Mouse (Mus musculus) E14TG2a.4 (cell line): Measurements from ENCODE around the gene Samd10.

ENCODE experiments used
- H3K27me3 ChIP-seq: 2 replicates; pipeline ENCODE4 v1.6.1; 2014; ENCODE audit warnings: low read length, control low read depth; ENCODE audit not compliant: insufficient read depth
- H3K36me3 ChIP-seq: 2 replicates; pipeline ENCODE4 v1.6.1; 2014; ENCODE audit warnings: low read length, control low read depth; ENCODE audit not compliant: insufficient read depth
- H3K4me1 ChIP-seq: replicated peaks from 2 replicates; pipeline ENCODE4 v1.6.1; 2014; ENCODE audit warnings: low read depth, low read length, control low read depth
- H3K4me3 ChIP-seq: replicated peaks from 2 replicates; pipeline ENCODE4 v1.5.1; 2014; ENCODE audit warnings: mild to moderate bottlenecking, low read length
- H3K9me3 ChIP-seq: 2 replicates; pipeline ENCODE4 v1.6.1; 2014; ENCODE audit warnings: low read length, control low read depth
- CTCF ChIP-seq: conservative IDR thresholded peaks from 2 replicates; pipeline ENCODE4 v1.5.1; 2014; ENCODE audit warnings: low read length
- NANOG ChIP-seq: IDR thresholded peaks from 2 replicates; pipeline ENCODE4 v1.6.1; 2014; ENCODE audit warnings: borderline replicate concordance, low read length, mixed read lengths
- POU5F1 ChIP-seq: IDR thresholded peaks from 2 replicates; pipeline ENCODE4 v1.6.1; 2014; ENCODE audit warnings: low read length, borderline replicate concordance

The Samd10 gene

DNA sequence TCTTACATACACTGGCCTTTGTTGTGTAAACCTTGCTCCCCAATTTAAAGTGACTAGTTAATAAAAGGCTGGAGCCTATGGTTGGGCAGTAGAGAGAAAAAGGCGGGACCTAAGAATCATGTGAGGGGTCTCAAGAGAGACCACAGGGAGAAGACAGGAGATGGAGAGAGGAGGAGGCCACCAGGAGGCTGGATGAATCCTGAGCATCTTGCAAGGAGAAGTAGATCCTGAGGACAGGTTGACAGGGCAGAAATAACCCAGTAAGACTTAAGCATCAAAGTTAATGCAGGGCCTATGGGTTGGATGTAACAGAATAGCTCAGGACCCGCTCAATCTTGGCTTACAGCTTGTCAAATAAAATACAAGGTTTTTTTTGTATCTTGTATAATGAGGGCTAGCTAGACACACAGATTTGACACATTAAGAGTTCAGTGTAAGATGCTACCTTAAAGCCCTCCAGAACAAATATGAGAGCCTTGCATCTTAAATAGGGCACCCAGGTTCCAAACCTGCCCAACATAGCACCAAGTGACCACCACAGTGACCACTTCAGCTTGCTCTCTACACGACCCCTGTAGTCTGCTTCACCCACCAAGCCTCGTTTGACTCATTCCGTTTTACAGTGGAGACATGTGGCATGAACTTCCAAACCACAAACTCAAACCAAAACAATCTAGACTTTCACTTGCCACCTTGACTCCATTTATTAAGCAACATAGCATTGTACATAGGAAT is 19.9 kb upstream of the Samd10 start:
- Histone ChIP-seq H3K36me3 (peaks cover 64% of the 10 kb centered on the region), H3K4me1 (peaks cover 17% of the 10 kb centered on the region), H3K27me3 (no peaks in the 10 kb centered on the region), H3K9me3 (no peaks in the 10 kb centered on the region), H3K4me3 (no peak overlapping the region)
- TF ChIP-seq POU5F1 (no peak), NANOG (no peak; the same call in 1 of the 2 replicates), CTCF (no peak)

DNA sequence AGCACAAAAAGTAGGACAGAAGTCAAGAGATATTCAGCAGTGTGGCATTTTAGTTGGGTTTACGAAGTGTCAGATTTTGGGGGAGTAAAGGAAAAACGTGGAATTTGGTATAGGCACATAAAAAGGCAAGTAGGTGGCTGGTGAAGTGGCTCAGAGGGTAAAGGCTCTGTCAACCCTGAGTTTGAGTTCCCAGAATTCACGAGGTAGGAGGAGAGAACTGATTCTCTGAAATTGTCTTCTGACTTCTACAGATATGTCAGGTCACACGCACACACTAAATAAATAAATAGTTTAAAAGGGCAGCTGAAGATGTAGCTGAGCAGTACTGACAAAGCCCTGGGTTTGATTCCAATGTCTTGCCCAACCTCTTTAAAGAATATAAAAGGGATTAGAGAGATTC is 3.4 kb upstream of the Samd10 start:
- no peaks in the 10 kb centered on the region for H3K27me3 ChIP-seq
- peak overlapping the region; percentile 97 for H3K4me3 ChIP-seq
- H3K36me3 ChIP-seq: peaks cover 8% of the 10 kb centered on the region; the same call in 1 of the 2 replicates
- H3K4me1 ChIP-seq: peaks cover 41% of the 10 kb centered on the region
- no peak for TF ChIP-seq CTCF
- no peak for TF ChIP-seq POU5F1
- TF ChIP-seq NANOG: no peak
- H3K9me3 ChIP-seq: no peaks in the 10 kb centered on the region

DNA sequence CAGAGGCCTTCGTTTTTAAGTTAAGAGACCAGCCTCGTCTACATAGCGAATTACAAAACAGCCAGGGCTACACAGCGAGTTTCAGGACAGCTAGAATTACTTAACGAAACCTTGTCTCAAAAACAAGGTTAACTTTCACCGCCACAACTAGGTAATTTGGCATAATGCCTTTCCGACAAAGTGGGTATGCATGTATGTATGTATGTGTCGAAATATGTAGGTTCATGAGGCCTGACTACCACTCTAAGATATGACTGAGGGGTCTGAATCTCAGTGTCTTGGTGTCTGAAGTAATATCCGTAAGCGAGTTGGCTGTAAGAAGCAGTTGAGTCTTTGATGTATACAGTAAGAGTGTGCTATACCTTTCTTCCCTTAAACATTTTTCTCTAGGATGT is 2.7 kb upstream of the Samd10 start:
- H3K9me3 ChIP-seq: no peaks in the 10 kb centered on the region
- TF ChIP-seq NANOG (no peak), CTCF (no peak), POU5F1 (no peak)
- peak overlapping the region; percentile 97 for H3K4me3 ChIP-seq
- peaks cover 8% of the 10 kb centered on the region; the same call in 1 of the 2 replicates for H3K36me3 ChIP-seq
- H3K27me3 ChIP-seq: no peaks in the 10 kb centered on the region
- peaks cover 47% of the 10 kb centered on the region for H3K4me1 ChIP-seq

DNA sequence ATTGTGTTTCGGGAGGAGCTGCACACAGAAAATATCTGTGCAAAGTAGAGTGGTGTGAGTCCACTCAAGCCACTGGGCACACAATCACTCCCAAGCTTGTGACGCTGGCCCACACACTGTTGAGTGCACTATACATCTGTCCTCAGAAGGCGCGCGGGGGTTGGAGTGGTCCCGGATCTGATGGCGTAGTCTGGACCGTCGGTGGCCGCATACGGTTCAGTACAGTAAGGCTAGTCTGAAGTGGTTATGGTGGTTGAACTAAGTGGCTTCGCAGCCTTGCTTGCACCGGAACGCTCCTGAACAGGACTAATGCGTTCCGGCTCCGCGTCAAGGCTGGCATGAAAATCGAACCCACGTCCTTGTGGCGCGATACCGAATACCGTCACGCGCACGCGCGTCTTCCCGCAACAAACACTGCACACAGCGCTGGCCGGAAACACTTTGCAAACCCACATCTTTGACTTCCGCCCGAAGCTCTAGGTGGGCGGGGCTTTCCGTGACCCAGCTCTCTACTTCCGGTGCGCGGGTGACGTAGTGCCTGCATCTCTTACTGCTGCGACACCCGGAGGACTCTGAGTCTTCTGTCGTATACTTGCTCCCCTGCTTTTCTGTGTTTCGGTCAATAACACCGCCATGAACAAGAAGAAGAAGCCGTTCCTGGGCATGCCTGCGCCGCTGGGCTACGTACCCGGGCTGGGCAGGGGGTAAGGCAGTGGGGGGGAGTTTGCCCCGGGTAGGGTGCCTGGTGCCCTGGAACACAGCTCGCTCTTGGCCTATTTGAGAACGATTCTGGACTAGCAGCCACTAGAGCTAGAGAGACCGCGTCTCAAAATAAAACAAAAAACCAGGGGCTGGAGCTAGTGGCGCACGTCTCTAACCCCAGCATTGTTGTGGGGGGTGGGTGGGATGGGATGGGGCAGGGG is 2.1 kb upstream of the Samd10 start:
- Histone ChIP-seq H3K36me3 (peaks cover 14% of the 10 kb centered on the region; the same call in 1 of the 2 replicates), H3K4me1 (peaks cover 54% of the 10 kb centered on the region), H3K9me3 (no peaks in the 10 kb centered on the region), H3K4me3 (peak overlapping the region; percentile 97), H3K27me3 (no peaks in the 10 kb centered on the region)
- TF ChIP-seq POU5F1 (no peak), CTCF (no peak), NANOG (no peak)

DNA sequence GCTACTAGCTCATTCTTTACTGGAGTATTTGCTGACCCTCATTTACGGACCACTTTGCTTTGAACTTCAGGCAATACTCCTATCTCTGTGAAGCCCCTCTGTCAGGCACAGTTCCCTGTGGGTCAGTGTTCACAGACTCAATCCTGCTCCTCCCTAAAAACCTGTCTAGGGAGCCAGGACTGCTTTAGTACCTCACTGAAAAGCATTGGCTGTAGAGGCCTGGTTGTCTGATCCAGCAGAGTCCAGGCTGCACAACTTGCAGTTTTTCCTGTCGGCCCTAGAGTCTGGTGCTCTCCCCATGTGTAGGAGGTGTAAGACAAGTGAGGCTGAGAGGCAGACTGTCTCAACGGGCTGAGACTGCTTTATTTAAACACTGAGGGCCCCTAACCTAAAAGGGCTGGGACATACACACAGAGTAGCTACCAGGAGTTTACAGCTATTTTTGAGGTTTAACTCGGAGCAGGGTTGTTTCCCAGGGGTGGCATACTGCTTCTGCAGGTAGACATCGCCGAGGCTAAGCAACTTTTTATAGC is 1.3 kb upstream of the Samd10 start:
- Histone ChIP-seq H3K36me3 (peaks cover 17% of the 10 kb centered on the region), H3K27me3 (no peaks in the 10 kb centered on the region), H3K9me3 (no peaks in the 10 kb centered on the region), H3K4me1 (peaks cover 54% of the 10 kb centered on the region), H3K4me3 (peak overlapping the region; percentile 97)
- no peak for TF ChIP-seq POU5F1
- TF ChIP-seq CTCF: no peak
- TF ChIP-seq NANOG: no peak

DNA sequence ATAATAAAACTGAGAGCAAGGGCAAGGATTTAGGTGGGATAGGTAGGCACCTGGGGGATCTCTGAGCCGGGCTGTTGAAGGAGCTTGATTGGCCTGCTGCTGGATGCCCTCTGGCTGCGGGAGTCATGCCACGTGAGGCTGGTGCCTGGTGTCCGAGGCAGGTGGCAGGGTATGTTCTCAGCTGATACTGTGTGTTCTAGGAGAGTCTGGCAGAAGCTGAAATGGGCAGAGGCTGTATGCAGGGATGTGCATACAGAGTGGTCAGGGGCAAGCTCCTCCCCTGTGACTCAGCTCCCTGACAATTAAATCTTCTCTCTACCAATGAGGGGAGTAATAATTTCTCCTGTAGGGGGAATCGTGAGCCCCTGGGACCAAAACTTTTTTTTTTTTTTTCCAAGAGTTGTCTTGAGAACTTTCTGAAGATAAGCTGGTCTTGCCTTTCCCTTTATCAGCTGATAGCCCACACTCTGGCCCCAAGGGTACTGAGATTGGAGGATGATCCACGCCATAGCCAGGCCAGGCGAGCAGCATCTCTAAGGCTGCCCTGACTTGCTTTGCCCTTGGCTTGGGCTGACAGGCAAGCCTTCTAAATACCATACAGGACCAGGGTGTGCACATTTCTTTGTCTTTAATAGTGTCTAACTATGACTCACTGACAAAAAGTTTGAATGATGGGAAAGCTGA is 1.5 kb downstream of the Samd10 start:
- H3K4me3 ChIP-seq: no peak overlapping the region
- TF ChIP-seq NANOG: no peak
- TF ChIP-seq CTCF: peak; percentile 29; the same call in 1 of the 2 replicates
- TF ChIP-seq POU5F1: no peak
- H3K4me1 ChIP-seq: peaks cover 56% of the 10 kb centered on the region
- no peaks in the 10 kb centered on the region for H3K27me3 ChIP-seq
- peaks cover 15% of the 10 kb centered on the region for H3K36me3 ChIP-seq
- no peaks in the 10 kb centered on the region for H3K9me3 ChIP-seq

DNA sequence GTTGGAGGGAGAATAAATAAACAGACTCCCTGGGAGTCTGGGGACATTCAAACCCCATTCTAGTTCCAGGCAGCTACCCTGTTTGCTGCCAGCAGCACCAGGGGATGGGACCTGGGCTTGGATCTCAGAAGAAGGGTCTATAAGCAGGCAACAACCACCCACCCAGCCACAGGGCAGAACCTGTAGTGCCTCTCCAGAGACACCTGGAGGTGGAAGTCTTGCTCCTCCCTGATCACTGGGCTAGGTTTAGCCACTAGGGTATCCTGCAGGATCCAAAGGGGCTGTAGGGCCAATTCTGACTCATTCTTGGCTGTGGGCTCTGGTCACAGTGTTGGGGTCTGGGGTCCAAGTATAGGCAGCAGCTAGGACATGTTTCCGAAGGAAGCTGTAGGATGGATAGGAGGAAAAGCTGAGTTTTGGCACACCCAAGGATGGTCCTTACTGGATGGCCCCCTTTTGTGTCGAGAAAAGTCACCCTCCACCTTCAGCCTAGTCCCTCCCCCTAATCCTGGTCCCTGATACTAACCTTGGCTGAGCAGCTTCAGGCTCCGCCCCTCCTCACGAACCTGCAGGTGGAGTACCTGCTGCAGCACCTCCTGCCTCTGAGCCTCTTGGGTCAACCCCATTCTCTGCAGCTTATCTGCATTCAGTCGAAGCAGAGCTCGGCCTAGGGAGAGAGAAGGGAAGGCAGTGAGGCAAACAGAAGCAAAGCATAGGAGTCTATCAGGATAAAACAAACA is 2.6 kb downstream of the Samd10 start:
- H3K4me3 ChIP-seq: no peak overlapping the region
- H3K36me3 ChIP-seq: peaks cover 15% of the 10 kb centered on the region
- no peaks in the 10 kb centered on the region for H3K9me3 ChIP-seq
- H3K27me3 ChIP-seq: no peaks in the 10 kb centered on the region
- TF ChIP-seq POU5F1 (no peak), CTCF (no peak), NANOG (no peak)
- peaks cover 52% of the 10 kb centered on the region for H3K4me1 ChIP-seq
